Mouse (Mus musculus) embryonic fibroblast, embryonic 13.5 days (primary cell): Measurements from ENCODE around the gene Cbarp. TPM values are rescaled to one million over a fixed set of nuclear protein-coding genes. Genes with fewer than 3 reads are reported as not detected.

ENCODE experiments used
- H3K27ac ChIP-seq: 2 replicates; pipeline ENCODE4 v1.5.1; 2012; ENCODE audit warnings: low read length, control low read depth, inconsistent platforms; ENCODE audit not compliant: insufficient read depth
- H3K4me1 ChIP-seq: 2 replicates; pipeline ENCODE4 v1.6.1; 2011; ENCODE audit warnings: low read length; ENCODE audit not compliant: control insufficient read depth, insufficient read depth
- H3K4me3 ChIP-seq: 2 replicates; pipeline ENCODE4 v1.5.1; 2011; ENCODE audit warnings: mild to moderate bottlenecking, control low read depth, low read length; ENCODE audit not compliant: insufficient read depth
- CTCF ChIP-seq: IDR thresholded peaks from 2 replicates; pipeline ENCODE4 v1.5.1; 2011; ENCODE audit warnings: mild to moderate bottlenecking, control low read depth, low read length, moderate library complexity, borderline replicate concordance; ENCODE audit not compliant: insufficient read depth
- POLR2A ChIP-seq: IDR thresholded peaks from 2 replicates; pipeline ENCODE4 v1.6.1; 2011; ENCODE audit warnings: low read depth, mild to moderate bottlenecking, control low read depth, low read length, moderate library complexity
- polyA plus RNA-seq: library from polyadenylated mRNA; stranded (reverse); fragments of >200 nt; gene quantifications from 2 replicates; pipeline ENCODE4 v1.2.4, GENCODE M21; 2011; ENCODE audit warnings: low read depth; ENCODE audit not compliant: missing spikeins, insufficient read length

The Cbarp gene
- polyA plus RNA-seq, 1 experiment, result 28.4 TPM

DNA sequence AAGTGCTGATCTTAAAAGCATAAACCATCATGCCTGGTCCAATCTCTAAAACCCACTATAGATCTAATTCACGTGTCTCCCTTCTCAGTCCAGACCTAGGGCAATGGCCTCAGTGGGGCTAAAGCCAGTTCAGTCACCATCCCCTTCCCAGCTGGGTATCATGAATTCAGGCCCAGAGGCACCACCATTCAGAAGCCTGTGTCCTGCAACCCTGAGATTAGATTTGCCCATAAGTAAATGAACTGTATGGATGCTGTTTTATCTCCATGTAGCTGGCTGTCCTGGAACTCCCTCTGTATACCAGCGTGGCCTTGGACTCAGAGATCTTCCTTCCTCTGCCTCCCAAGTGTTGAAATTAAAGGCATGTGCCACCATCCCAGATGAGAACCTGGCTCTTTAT lies 37.6 kb downstream of the Cbarp start:
- TF ChIP-seq POLR2A, result no peak
- TF ChIP-seq CTCF, result no peak
- Histone ChIP-seq H3K27ac (peak overlapping the region; percentile 81), H3K4me1 (peaks cover 14% of the 10 kb centered on the region), H3K4me3 (peak overlapping the region; percentile 8; the same call in 1 of the 2 replicates)

DNA sequence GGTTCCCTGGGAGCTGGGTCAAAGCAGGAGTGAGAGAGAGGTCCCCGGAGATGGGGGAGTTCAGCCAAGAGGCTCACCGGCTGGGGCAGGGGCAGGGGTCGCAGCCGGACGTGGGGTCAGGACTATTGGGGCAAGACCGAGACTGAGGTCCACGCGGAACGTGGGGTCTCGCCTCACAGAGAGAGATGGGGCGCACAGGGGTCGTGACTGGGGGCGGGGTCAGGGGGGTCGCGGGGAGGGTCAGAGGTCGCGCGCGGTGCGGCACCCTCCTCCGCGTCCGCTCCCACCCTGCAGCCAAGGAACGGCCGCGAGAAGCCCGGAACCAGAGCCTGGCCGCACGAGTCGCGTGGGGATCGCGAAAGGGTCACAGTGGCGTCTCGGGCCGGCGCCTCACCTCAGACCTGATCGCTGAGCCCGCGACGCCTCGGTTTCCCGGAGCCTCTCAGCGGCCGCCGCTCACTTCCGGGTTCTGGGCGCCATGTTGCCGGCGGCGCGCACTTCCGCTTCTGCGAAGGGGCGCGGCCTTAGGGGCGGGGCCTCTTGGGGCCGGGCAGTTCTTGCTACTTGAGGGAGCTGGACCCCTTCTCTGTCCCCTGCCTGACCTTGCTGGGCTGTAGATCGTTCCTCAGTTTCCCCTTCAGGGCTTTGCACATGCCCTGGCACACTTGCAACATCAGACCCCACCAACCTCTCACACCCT lies 38.3 kb downstream of the Cbarp start:
- Histone ChIP-seq H3K4me1 (peaks cover 16% of the 10 kb centered on the region), H3K4me3 (peak overlapping the region; percentile 83), H3K27ac (peak overlapping the region; percentile 81)
- TF ChIP-seq POLR2A (peak; percentile 67), CTCF (no peak)

DNA sequence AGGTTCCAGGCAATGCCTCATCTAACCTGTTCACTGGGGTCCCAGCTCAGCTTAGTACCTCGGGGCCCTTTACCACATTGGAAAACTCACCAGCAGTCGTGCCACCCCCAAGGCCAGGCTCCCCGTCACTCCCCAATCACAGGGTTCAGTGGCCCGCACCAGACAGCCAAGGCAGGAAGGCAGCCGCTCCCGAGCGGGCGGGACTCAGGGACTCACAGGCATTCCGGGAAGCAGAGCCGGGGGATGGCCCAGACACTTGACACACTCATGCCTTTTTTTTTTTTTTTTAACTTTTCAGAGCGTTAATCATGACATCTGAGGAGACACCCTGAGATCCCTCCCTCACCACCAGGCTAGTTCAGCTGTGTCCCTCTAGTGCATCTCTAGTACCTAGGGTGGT lies 39.7 kb downstream of the Cbarp start:
- Histone ChIP-seq H3K4me1 (peaks cover 17% of the 10 kb centered on the region), H3K27ac (peak overlapping the region; percentile 57), H3K4me3 (peak overlapping the region; percentile 83)
- TF ChIP-seq CTCF (no peak), POLR2A (no peak; the same call in 1 of the 2 replicates)

DNA sequence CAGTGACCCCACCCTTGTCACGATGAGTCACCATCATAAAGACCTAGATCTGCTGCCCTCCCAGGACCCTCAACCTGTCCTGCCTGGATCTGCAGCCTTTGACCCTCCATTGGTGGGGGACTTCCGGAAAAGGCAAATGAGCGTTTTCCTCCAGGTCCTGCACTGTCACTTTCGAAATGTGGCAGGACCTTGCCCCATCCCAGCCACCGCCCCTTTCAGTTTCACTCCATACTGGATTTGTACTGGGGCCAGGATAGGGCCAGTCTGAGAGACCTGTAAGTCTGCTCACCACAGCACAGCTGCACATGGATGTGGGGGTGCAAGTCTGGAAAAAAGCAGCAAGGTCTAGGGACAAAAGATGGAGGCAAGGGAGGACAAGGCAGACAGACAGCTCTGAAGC lies 42.0 kb downstream of the Cbarp start:
- no peak overlapping the region for H3K4me3 ChIP-seq
- H3K27ac ChIP-seq, result no peak overlapping the region
- TF ChIP-seq POLR2A (no peak), CTCF (no peak)
- peaks cover 19% of the 10 kb centered on the region for H3K4me1 ChIP-seq

DNA sequence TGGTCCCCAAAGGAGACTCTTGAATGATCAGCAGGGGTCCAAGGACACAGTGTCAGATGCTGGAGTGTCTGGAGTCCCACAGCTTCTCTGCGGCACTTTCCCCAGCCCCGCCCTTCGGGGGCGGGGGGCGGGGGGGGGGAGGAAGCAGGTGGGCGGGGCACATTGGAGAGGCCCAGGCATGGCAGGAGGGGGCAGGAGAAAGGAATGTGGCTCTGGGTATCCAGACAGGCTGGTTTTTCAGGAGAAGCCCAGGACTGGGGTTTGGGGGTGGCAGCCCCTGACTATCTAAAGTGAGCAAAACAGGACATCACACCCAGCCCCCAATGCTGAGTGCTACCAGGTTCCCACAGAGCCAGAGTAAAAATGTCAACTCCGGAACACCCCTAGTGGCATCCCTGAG lies 43.4 kb downstream of the Cbarp start:
- H3K4me1 ChIP-seq, result peaks cover 14% of the 10 kb centered on the region
- H3K27ac ChIP-seq, result no peak overlapping the region
- no peak overlapping the region for H3K4me3 ChIP-seq
- TF ChIP-seq POLR2A (no peak), CTCF (no peak)

DNA sequence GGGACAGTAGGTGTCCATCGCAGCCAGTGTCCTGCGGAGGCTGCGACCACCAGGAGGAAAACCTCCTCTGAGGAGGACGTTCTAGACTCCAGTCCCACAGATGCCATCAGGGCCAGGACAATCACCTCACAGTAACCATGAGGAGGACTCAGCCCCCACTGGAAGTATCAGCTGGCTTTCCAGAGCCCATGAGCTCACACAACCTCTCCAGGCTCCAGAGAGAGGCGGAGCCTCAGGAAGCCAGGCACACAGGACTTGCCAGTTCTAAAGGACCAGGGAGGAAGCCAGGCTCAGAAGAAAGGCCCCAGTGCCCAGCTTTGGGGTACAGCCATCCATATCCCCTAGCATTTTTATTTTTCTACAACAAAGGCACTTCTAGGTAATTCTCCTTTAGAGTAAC lies 45.1 kb downstream of the Cbarp start:
- Histone ChIP-seq H3K27ac (no peak overlapping the region), H3K4me1 (peaks cover 14% of the 10 kb centered on the region), H3K4me3 (no peak overlapping the region)
- TF ChIP-seq POLR2A, result no peak

DNA sequence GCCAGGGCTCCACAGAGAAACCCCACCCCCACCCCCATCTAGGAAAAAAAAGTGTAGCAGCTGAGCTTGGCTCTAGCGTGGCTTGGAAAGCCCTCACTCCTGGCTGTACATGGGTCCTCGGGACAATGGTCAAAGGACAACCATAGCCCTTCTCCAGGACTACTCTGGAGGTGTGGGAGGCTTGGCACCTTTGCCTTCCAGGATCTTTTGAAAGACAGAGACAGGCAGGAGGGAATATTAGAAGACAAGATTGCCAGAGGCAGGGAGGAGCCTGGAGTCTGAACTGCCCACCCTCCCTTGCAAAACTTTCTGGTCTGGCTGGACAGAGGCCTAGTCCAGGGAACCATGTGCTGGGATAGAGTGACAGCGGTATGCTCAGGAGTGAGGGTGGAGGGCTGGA lies 46.0 kb downstream of the Cbarp start:
- TF ChIP-seq POLR2A (no peak), CTCF (no peak)
- H3K4me1 ChIP-seq, result peaks cover 14% of the 10 kb centered on the region
- H3K27ac ChIP-seq, result no peak overlapping the region
- no peak overlapping the region for H3K4me3 ChIP-seq

DNA sequence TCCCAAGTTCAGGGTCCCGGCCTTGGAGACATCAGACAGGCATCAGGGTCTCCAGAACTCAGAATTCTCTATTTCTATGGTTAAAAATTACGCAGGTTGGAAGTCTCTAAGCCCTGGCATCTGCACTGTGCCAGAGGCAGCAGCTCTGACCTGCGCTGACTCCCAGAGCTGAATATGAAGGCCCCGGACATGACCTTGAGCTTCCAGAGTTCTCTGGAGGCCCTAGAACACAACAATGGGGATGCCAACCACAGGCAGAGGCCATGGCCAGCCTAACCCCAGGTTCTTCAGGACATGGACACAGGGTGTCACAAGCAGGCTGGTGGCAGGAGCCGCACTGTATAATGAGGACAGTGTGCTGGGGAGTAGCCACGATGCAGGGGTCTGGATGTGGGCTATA lies 46.5 kb downstream of the Cbarp start:
- peaks cover 9% of the 10 kb centered on the region for H3K4me1 ChIP-seq
- no peak overlapping the region for H3K27ac ChIP-seq
- no peak for TF ChIP-seq CTCF
- TF ChIP-seq POLR2A, result no peak
- H3K4me3 ChIP-seq, result no peak overlapping the region

DNA sequence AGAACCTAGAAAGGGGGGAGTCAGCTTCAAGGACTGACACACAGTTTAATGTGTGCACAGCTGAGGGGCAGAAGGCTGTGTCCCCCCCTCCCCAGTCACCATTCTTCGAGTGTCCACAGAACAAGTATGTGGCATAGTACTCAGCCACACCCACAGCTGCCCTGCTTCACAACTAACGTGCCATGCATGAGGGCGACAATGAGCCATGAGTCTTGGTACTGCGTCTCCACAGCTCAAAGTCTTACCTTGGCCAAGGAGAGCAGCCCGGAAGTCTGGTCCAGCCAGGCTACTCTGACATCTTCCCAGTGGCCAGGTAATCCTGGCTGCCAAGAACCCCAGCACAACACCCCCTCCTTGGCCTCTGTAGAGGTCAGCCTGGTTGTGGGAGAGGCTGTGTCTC lies 47.9 kb downstream of the Cbarp start:
- no peak overlapping the region for H3K27ac ChIP-seq

DNA sequence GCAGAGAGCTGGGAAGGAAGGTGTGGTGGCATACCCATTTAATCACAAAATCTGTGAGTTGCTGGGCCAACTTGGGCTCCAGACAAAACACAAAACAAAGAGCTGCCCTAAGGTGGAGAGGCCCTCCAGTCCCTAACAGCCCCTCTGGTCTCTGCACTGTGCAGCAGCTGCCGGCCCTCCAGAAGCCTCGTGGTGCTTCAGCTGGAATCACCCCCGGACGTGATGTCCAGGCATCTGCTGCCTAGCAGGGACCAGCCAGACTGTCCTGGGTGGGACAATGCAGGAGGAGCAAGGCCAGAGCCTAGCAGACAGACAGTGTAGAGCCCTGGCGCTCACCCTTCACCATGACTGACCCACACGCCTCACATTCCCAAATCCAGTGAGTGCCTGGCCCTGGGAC lies 49.1 kb downstream of the Cbarp start:
- H3K4me3 ChIP-seq, result no peak overlapping the region
- H3K27ac ChIP-seq, result no peak overlapping the region
- TF ChIP-seq CTCF (no peak), POLR2A (no peak)
- H3K4me1 ChIP-seq, result peaks cover 3% of the 10 kb centered on the region; the same call in 1 of the 2 replicates

More for the DNA sequence above, 47.9 kb downstream of the Cbarp start:
- Histone ChIP-seq H3K4me3 (no peak overlapping the region), H3K4me1 (peaks cover 5% of the 10 kb centered on the region; the same call in 1 of the 2 replicates)
- no peak for TF ChIP-seq CTCF
- no peak for TF ChIP-seq POLR2A

DNA sequence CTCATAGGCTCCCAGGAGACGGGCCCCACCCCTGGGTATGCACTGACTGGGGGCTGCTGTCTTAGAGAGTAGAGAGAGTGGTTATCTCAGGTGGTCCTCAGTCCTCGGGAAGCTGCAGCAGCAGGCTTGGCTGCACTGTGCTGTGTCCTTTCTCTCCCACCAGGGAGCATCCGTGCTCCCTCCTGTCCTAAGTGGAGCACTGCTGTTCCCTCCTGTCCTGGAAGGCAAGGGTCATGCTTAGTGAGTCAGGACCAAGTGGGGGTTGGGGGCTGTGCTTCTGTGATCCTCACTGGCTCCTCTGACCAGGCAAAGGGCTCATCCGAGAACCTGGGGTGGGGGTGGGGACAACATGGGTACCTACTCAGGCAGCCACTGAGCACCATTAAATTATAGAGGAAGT lies 51.5 kb downstream of the Cbarp start:
- H3K4me1 ChIP-seq, result peaks cover 8% of the 10 kb centered on the region
- H3K4me3 ChIP-seq, result no peak overlapping the region
- no peak for TF ChIP-seq CTCF
- TF ChIP-seq POLR2A, result no peak
- H3K27ac ChIP-seq, result no peak overlapping the region

DNA sequence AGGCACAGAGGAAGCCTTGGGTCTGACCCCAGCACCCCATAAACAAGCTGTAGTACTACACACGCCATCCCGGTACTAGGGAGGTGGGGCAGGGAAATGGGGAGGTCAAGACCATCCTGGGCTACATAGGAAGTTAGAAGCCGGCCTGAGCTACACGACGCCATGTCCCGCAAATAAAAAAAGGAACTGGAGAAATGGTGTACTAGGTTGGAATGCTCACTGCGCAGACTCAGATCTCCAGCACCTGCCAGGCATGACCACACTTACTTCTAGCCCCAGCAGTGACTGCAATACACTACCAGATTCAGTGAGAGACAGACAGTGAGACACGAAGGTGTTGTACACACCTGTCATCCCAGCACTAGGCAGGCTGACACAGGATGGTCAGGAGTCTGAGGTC lies 53.2 kb downstream of the Cbarp start:
- Histone ChIP-seq H3K27ac (no peak overlapping the region), H3K4me1 (peaks cover 9% of the 10 kb centered on the region), H3K4me3 (no peak overlapping the region)
- TF ChIP-seq POLR2A (no peak), CTCF (no peak)
